Mouse (Mus musculus): Measurements from ENCODE around the gene Nrf1.

DNA sequence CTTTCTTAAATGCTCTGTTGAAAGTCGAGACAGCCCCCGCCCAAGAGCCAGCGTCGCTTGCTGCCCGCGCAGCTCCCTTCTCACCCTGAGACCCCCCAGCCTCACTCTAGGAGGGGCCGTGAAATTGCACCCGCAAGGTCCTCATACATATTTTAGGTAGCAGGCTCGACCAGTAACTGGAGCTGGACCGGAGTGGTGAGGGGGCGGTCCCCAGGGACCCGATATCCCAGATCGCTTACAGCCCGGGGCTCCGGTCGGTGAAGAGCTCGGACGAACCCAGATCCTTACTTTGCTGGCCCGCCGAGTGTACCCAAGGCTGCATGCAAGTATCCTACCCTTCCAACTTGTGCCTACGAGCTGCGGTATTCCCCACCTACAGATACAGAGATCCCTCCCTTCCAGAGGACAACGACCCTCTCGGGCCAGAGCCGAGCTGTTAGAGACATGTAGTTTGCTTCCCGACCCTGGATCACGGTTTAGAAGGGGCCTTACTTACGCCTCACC is 128.2 kb downstream of the Nrf1 start:
- TF ChIP-seq CTCF (IDR thresholded peaks at IDR 0.05; ENCODE audit: borderline replicate concordance, control insufficient read depth, extremely low read depth, insufficient read depth, low read length, poor library complexity) (no peak), POLR2A (IDR thresholded peaks at IDR 0.05; ENCODE audit: control insufficient read depth, extremely low read depth, insufficient read depth, low read length, poor library complexity) (no peak)

All from thymus, adult 2 months (tissue).